Mouse (Mus musculus): ENCODE data around the gene BC017158.

The BC017158 gene

GRCm38 (mm10) chr7:128304198-128304597 is 6.2 kb upstream of the BC017158 start:
- Histone ChIP-seq H3K36me3 (ENCODE audit: insufficient read depth, low read length) (no peaks in the 10 kb centered on the region), H3K27me3 (ENCODE audit: insufficient read depth, low read length) (peaks cover 6% of the 10 kb centered on the region), H3K9me3 (ENCODE audit: low read length) (no peaks in the 10 kb centered on the region), H3K4me1 (replicated peaks; ENCODE audit: low read depth, low read length) (peaks cover 4% of the 10 kb centered on the region; the same call in 1 of the 2 replicates), H3K4me3 (replicated peaks; ENCODE audit: low read length) (no peak overlapping the region)
- TF ChIP-seq POU5F1 (IDR thresholded peaks at IDR 0.05; ENCODE audit: borderline replicate concordance, low read length) (no peak), CTCF (conservative IDR thresholded peaks at IDR 0.05; ENCODE audit: low read length) (no peak), NANOG (IDR thresholded peaks at IDR 0.05; ENCODE audit: borderline replicate concordance, low read length) (no peak)

- no peaks in the 10 kb centered on the region for H3K9me3 ChIP-seq (ENCODE audit: low read length)
- H3K4me3 ChIP-seq (replicated peaks; ENCODE audit: low read length): no peak overlapping the region
- peaks cover 16% of the 10 kb centered on the region for H3K4me1 ChIP-seq (replicated peaks; ENCODE audit: low read depth, low read length)
- TF ChIP-seq NANOG (IDR thresholded peaks at IDR 0.05; ENCODE audit: borderline replicate concordance, low read length): no peak
- no peak for TF ChIP-seq POU5F1 (IDR thresholded peaks at IDR 0.05; ENCODE audit: borderline replicate concordance, low read length)
- no peaks in the 10 kb centered on the region for H3K36me3 ChIP-seq (ENCODE audit: insufficient read depth, low read length)
- peaks cover 13% of the 10 kb centered on the region for H3K27me3 ChIP-seq (ENCODE audit: insufficient read depth, low read length)
Observed at GRCm38 (mm10) chr7:128302151-128302550, 4.2 kb upstream of the BC017158 start.

- TF ChIP-seq NANOG (IDR thresholded peaks at IDR 0.05; ENCODE audit: borderline replicate concordance, low read length): no peak
- Histone ChIP-seq H3K9me3 (ENCODE audit: low read length) (no peaks in the 10 kb centered on the region), H3K27me3 (ENCODE audit: insufficient read depth, low read length) (peaks cover 13% of the 10 kb centered on the region), H3K4me1 (replicated peaks; ENCODE audit: low read depth, low read length) (peaks cover 27% of the 10 kb centered on the region), H3K36me3 (ENCODE audit: insufficient read depth, low read length) (no peaks in the 10 kb centered on the region), H3K4me3 (replicated peaks; ENCODE audit: low read length) (no peak overlapping the region)
Observed at GRCm38 (mm10) chr7:128300952-128301351, 3.0 kb upstream of the BC017158 start.

- peak overlapping the region; percentile 90 for H3K4me3 ChIP-seq (replicated peaks; ENCODE audit: low read length)
- peaks cover 12% of the 10 kb centered on the region for H3K36me3 ChIP-seq (ENCODE audit: insufficient read depth, low read length)
- H3K27me3 ChIP-seq (ENCODE audit: insufficient read depth, low read length): peaks cover 13% of the 10 kb centered on the region
- H3K9me3 ChIP-seq (ENCODE audit: low read length): no peaks in the 10 kb centered on the region
- TF ChIP-seq CTCF (conservative IDR thresholded peaks at IDR 0.05; ENCODE audit: low read length): no peak
- no peak for TF ChIP-seq NANOG (IDR thresholded peaks at IDR 0.05; ENCODE audit: borderline replicate concordance, low read length)
- H3K4me1 ChIP-seq (replicated peaks; ENCODE audit: low read depth, low read length): peaks cover 24% of the 10 kb centered on the region
Observed at GRCm38 (mm10) chr7:128298481-128299342, 742 bp upstream of the BC017158 start.

- TF ChIP-seq CTCF (conservative IDR thresholded peaks at IDR 0.05; ENCODE audit: low read length) (no peak), NANOG (IDR thresholded peaks at IDR 0.05; ENCODE audit: borderline replicate concordance, low read length) (no peak), POU5F1 (IDR thresholded peaks at IDR 0.05; ENCODE audit: borderline replicate concordance, low read length) (no peak)
- H3K4me1 ChIP-seq (replicated peaks; ENCODE audit: low read depth, low read length): peaks cover 24% of the 10 kb centered on the region
Observed at GRCm38 (mm10) chr7:128297291-128297616, 716 bp downstream of the BC017158 start.

GRCm38 (mm10) chr7:128296514-128296913 is 1.5 kb downstream of the BC017158 start:
- Histone ChIP-seq H3K4me1 (replicated peaks; ENCODE audit: low read depth, low read length) (peaks cover 24% of the 10 kb centered on the region), H3K36me3 (ENCODE audit: insufficient read depth, low read length) (peaks cover 23% of the 10 kb centered on the region), H3K4me3 (replicated peaks; ENCODE audit: low read length) (no peak overlapping the region; the same call in 1 of the 2 replicates), H3K9me3 (ENCODE audit: low read length) (no peaks in the 10 kb centered on the region), H3K27me3 (ENCODE audit: insufficient read depth, low read length) (peaks cover 13% of the 10 kb centered on the region)
- TF ChIP-seq POU5F1 (IDR thresholded peaks at IDR 0.05; ENCODE audit: borderline replicate concordance, low read length): no peak
- no peak for TF ChIP-seq CTCF (conservative IDR thresholded peaks at IDR 0.05; ENCODE audit: low read length)
- TF ChIP-seq NANOG (IDR thresholded peaks at IDR 0.05; ENCODE audit: borderline replicate concordance, low read length): no peak

More at GRCm38 (mm10) chr7:128297291-128297616, 716 bp downstream of the BC017158 start:
- Histone ChIP-seq H3K36me3 (ENCODE audit: insufficient read depth, low read length) (peaks cover 22% of the 10 kb centered on the region), H3K27me3 (ENCODE audit: insufficient read depth, low read length) (peaks cover 13% of the 10 kb centered on the region), H3K4me3 (replicated peaks; ENCODE audit: low read length) (peak overlapping the region; percentile 90), H3K9me3 (ENCODE audit: low read length) (no peaks in the 10 kb centered on the region)

GRCm38 (mm10) chr7:128294785-128295184 is 3.2 kb downstream of the BC017158 start:
- no peak overlapping the region for H3K4me3 ChIP-seq (replicated peaks; ENCODE audit: low read length)
- H3K27me3 ChIP-seq (ENCODE audit: insufficient read depth, low read length): peaks cover 7% of the 10 kb centered on the region
- peaks cover 37% of the 10 kb centered on the region for H3K36me3 ChIP-seq (ENCODE audit: insufficient read depth, low read length)

GRCm38 (mm10) chr7:128288923-128289544 is 8.9 kb downstream of the BC017158 start:
- Histone ChIP-seq H3K27me3 (ENCODE audit: insufficient read depth, low read length) (no peaks in the 10 kb centered on the region), H3K36me3 (ENCODE audit: insufficient read depth, low read length) (peaks cover 50% of the 10 kb centered on the region), H3K4me1 (replicated peaks; ENCODE audit: low read depth, low read length) (peaks cover 25% of the 10 kb centered on the region), H3K4me3 (replicated peaks; ENCODE audit: low read length) (no peak overlapping the region; the same call in 1 of the 2 replicates), H3K9me3 (ENCODE audit: low read length) (no peaks in the 10 kb centered on the region)
- TF ChIP-seq POU5F1 (IDR thresholded peaks at IDR 0.05; ENCODE audit: borderline replicate concordance, low read length) (no peak), CTCF (conservative IDR thresholded peaks at IDR 0.05; ENCODE audit: low read length) (peak; percentile 57)

More at GRCm38 (mm10) chr7:128294785-128295184, 3.2 kb downstream of the BC017158 start:
- peaks cover 25% of the 10 kb centered on the region for H3K4me1 ChIP-seq (replicated peaks; ENCODE audit: low read depth, low read length)
- TF ChIP-seq POU5F1 (IDR thresholded peaks at IDR 0.05; ENCODE audit: borderline replicate concordance, low read length) (no peak), NANOG (IDR thresholded peaks at IDR 0.05; ENCODE audit: borderline replicate concordance, low read length) (no peak), CTCF (conservative IDR thresholded peaks at IDR 0.05; ENCODE audit: low read length) (no peak)
- no peaks in the 10 kb centered on the region for H3K9me3 ChIP-seq (ENCODE audit: low read length)

Data from E14TG2a.4 (cell line).